Mouse (Mus musculus) Muller cell, postnatal 12 days (primary cell): ENCODE results near the gene Grem2.

Experiments
- DNase-seq: peaks from one replicate; pipeline ENCODE4 v3.0.0-alpha.2; 2015; ENCODE audit errors: inconsistent ontology term

Grem2 gene

GRCm38 (mm10) chr1:174921298-174921955 lies at the start of gene Grem2:
TSS of gene Grem2 (minus strand) at chr1:174921819.
- peak; percentile 31 for DNase-seq

GRCm38 (mm10) chr1:174959837-174960236 lies 38.2 kb upstream of the Grem2 start:
- DNase-seq: no peak

- no peak for DNase-seq
Observed at GRCm38 (mm10) chr1:174931003-174931619, 9.5 kb upstream of the Grem2 start.

GRCm38 (mm10) chr1:174929459-174930181 lies 8.0 kb upstream of the Grem2 start:
- DNase-seq: no peak

GRCm38 (mm10) chr1:174918949-174919348 lies 2.7 kb downstream of the Grem2 start:
- DNase-seq: no peak

- peak; percentile 7 for DNase-seq
Observed at GRCm38 (mm10) chr1:174918236-174918870, 3.3 kb downstream of the Grem2 start.

- no peak for DNase-seq
Observed at GRCm38 (mm10) chr1:174909834-174910233, 11.8 kb downstream of the Grem2 start.

- DNase-seq: no peak
Observed at GRCm38 (mm10) chr1:174908232-174908631, 13.4 kb downstream of the Grem2 start.

GRCm38 (mm10) chr1:174907637-174908036 lies 14.0 kb downstream of the Grem2 start:
- no peak for DNase-seq

- DNase-seq: no peak
Observed at GRCm38 (mm10) chr1:174902755-174903154, 18.9 kb downstream of the Grem2 start.

- no peak for DNase-seq
Observed at GRCm38 (mm10) chr1:174892471-174892870, 29.1 kb downstream of the Grem2 start.

- no peak for DNase-seq
Observed at GRCm38 (mm10) chr1:174888684-174889405, 32.8 kb downstream of the Grem2 start.

GRCm38 (mm10) chr1:174888073-174888472 lies 33.5 kb downstream of the Grem2 start:
- no peak for DNase-seq

- DNase-seq: no peak
Observed at GRCm38 (mm10) chr1:174882496-174882895, 39.1 kb downstream of the Grem2 start.

- DNase-seq: no peak
Observed at GRCm38 (mm10) chr1:174875173-174875572, 46.4 kb downstream of the Grem2 start.

- DNase-seq: no peak
Observed at GRCm38 (mm10) chr1:174860407-174861118, 61.1 kb downstream of the Grem2 start.

- DNase-seq: no peak
Observed at GRCm38 (mm10) chr1:174856188-174856587, 65.4 kb downstream of the Grem2 start.

- no peak for DNase-seq
Observed at GRCm38 (mm10) chr1:174844786-174845185, 76.8 kb downstream of the Grem2 start.

- no peak for DNase-seq
Observed at GRCm38 (mm10) chr1:174836861-174837260, 84.8 kb downstream of the Grem2 start.

- DNase-seq: no peak
Observed at GRCm38 (mm10) chr1:174826562-174826961, 95.1 kb downstream of the Grem2 start.

GRCm38 (mm10) chr1:174811846-174812245 lies 109.8 kb downstream of the Grem2 start:
- no peak for DNase-seq
